Mouse (Mus musculus) megakaryocyte, embryonic 14.5 days (primary cell): Measurements from ENCODE around the gene Zfp385b. TPM values are rescaled to one million over a fixed set of nuclear protein-coding genes. Genes with fewer than 3 reads are reported as not detected.

ENCODE experiments used
- H3K27me3 ChIP-seq: replicated peaks from 2 replicates; pipeline ENCODE3; 2012; ENCODE audit warnings: inconsistent platforms
- H3K36me3 ChIP-seq: replicated peaks from 2 replicates; pipeline ENCODE3; 2012; ENCODE audit warnings: low read length, inconsistent platforms, mixed read lengths
- H3K4me1 ChIP-seq: 2 replicates; pipeline ENCODE4 v1.6.1; 2012; ENCODE audit warnings: inconsistent platforms
- H3K4me3 ChIP-seq: replicated peaks from 2 replicates; pipeline ENCODE3; 2012; ENCODE audit warnings: moderate library complexity, mild to moderate bottlenecking, inconsistent platforms
- H3K9me3 ChIP-seq: 2 replicates; pipeline ENCODE4 v1.6.1; 2012; ENCODE audit warnings: inconsistent platforms
- FLI1 ChIP-seq: IDR thresholded peaks from 2 replicates; pipeline ENCODE4 v1.6.1; 2012; ENCODE audit warnings: low read length, inconsistent platforms, mixed read lengths
- GATA1 ChIP-seq: IDR thresholded peaks from 3 replicates; pipeline ENCODE4 v1.6.1; 2012; ENCODE audit warnings: mixed read lengths, low read length, inconsistent platforms, borderline replicate concordance
- polyA plus RNA-seq: library from polyadenylated mRNA; stranded (reverse); fragments of >175 nt; gene quantifications from 2 replicates; pipeline ENCODE4 v1.2.3, GENCODE M21; 2012; ENCODE audit warnings: low replicate concordance; ENCODE audit not compliant: insufficient read depth

Gene Zfp385b
- polyA plus RNA-seq, 1 experiment = not detected

- Histone ChIP-seq H3K4me1 (no peaks in the 10 kb centered on the region), H3K4me3 (no peak overlapping the region), H3K27me3 (no peaks in the 10 kb centered on the region), H3K9me3 (peaks cover 27% of the 10 kb centered on the region), H3K36me3 (no peaks in the 10 kb centered on the region)
- TF ChIP-seq GATA1 (no peak), FLI1 (no peak)
These were observed 321.5 kb downstream of the Zfp385b start for GRCm38 (mm10) chr2:77497942-77498341.

GRCm38 (mm10) chr2:77496071-77496470, 323.4 kb downstream of the Zfp385b start:
- Histone ChIP-seq H3K4me1 (no peaks in the 10 kb centered on the region), H3K36me3 (no peaks in the 10 kb centered on the region), H3K27me3 (no peaks in the 10 kb centered on the region), H3K9me3 (peaks cover 27% of the 10 kb centered on the region), H3K4me3 (no peak overlapping the region)
- no peak for TF ChIP-seq GATA1
- TF ChIP-seq FLI1 = no peak

DNA sequence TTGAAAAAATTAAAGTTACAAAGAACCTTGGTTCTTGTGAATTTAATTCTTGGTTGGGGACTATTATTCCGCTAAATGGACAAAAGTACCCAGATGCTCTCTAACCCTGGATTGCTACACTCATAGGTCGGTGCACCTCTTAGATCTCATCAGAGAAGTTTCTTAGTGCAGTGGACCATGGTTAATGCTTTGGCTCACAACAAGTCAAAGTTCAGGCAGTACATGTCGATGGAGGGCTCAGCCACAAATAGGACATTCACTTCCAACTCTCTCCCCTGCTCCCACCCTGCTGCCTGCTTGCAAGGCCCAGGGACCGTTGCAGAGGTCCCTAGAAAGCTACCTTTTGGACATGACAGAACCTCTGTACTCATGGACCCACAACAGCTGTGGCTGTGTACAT, 324.1 kb downstream of the Zfp385b start:
- TF ChIP-seq GATA1 = no peak
- H3K9me3 ChIP-seq = peaks cover 27% of the 10 kb centered on the region
- H3K4me1 ChIP-seq = no peaks in the 10 kb centered on the region
- H3K36me3 ChIP-seq = no peaks in the 10 kb centered on the region
- no peak overlapping the region for H3K4me3 ChIP-seq
- no peaks in the 10 kb centered on the region for H3K27me3 ChIP-seq

GRCm38 (mm10) chr2:77493695-77494094, 325.7 kb downstream of the Zfp385b start:
- H3K36me3 ChIP-seq = no peaks in the 10 kb centered on the region
- TF ChIP-seq GATA1 = no peak
- TF ChIP-seq FLI1 = no peak
- no peaks in the 10 kb centered on the region for H3K27me3 ChIP-seq
- H3K4me1 ChIP-seq = no peaks in the 10 kb centered on the region
- no peak overlapping the region for H3K4me3 ChIP-seq
- H3K9me3 ChIP-seq = peaks cover 27% of the 10 kb centered on the region

- no peaks in the 10 kb centered on the region for H3K4me1 ChIP-seq
- no peak for TF ChIP-seq FLI1
- TF ChIP-seq GATA1 = no peak
- H3K4me3 ChIP-seq = no peak overlapping the region
- H3K9me3 ChIP-seq = peaks cover 18% of the 10 kb centered on the region
- no peaks in the 10 kb centered on the region for H3K27me3 ChIP-seq
- no peaks in the 10 kb centered on the region for H3K36me3 ChIP-seq
These were observed 332.3 kb downstream of the Zfp385b start for GRCm38 (mm10) chr2:77487151-77487550.

DNA sequence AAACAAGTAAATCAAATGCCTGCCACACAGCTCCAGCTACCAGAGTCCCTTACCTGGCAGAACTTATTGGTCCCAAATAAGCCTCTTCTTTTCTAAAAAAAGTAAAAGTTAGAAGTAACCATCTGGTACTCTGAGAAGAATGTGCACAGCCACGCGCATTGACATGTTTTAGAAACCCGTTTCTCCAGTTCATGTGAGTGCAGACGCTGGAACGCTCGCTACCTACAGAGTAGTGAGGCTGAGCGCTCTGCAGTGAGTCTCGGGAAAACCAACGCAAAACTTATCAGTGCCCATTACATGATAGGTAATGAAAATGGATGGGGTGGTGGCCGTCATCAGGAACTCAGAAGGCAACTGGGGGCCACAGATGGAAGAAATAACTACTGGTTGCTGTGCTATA, 338.2 kb downstream of the Zfp385b start:
- H3K4me1 ChIP-seq = no peaks in the 10 kb centered on the region
- no peaks in the 10 kb centered on the region for H3K27me3 ChIP-seq
- TF ChIP-seq FLI1 (no peak), GATA1 (no peak)
- no peaks in the 10 kb centered on the region for H3K36me3 ChIP-seq
- peaks cover 32% of the 10 kb centered on the region for H3K9me3 ChIP-seq
- no peak overlapping the region for H3K4me3 ChIP-seq

DNA sequence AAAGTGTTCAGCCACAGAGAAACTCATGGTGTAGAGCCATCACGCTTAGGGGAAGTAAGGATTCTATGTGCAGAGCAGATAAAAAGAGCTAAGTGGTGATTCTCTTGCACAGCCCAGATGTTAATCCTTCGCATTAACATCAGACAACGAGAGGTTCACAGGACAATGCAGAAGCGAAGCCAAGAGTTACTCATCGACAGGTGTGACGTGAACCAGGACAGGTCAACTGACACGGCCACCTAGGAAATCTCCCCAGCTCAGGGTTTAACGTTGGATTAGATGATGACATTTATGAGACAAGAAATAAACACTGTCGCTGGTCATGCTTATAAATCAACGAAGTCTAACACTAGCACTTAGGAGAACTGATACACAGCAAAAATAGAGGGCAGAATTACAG, 341.9 kb downstream of the Zfp385b start:
- TF ChIP-seq FLI1 (no peak), GATA1 (no peak)
- H3K4me1 ChIP-seq = no peaks in the 10 kb centered on the region
- H3K4me3 ChIP-seq = no peak overlapping the region
- no peaks in the 10 kb centered on the region for H3K27me3 ChIP-seq
- H3K36me3 ChIP-seq = no peaks in the 10 kb centered on the region
- H3K9me3 ChIP-seq = peaks cover 48% of the 10 kb centered on the region

DNA sequence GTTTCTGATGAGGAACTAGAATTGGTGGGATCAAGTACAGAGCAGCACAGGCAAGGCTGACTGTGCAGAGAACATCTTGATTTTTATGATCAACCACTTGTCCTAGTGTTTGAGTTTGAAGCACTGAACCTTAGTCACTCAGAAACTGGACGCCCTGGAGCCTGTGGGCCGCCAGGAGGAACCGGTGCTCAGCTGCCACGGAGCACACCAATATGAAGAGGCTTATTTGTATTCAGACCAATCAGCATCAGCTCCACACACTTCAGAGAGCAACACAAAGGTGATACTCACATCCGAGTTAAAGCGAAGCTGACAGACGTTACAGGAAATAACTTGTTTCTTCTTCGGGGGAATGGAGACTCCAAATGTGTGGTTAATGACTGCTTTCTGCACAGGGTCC, 343.0 kb downstream of the Zfp385b start:
- no peaks in the 10 kb centered on the region for H3K27me3 ChIP-seq
- H3K36me3 ChIP-seq = no peaks in the 10 kb centered on the region
- no peak overlapping the region for H3K4me3 ChIP-seq
- no peaks in the 10 kb centered on the region for H3K4me1 ChIP-seq
- H3K9me3 ChIP-seq = peaks cover 57% of the 10 kb centered on the region
- TF ChIP-seq GATA1 (no peak), FLI1 (no peak)

- no peaks in the 10 kb centered on the region for H3K36me3 ChIP-seq
- H3K4me1 ChIP-seq = no peaks in the 10 kb centered on the region
- peaks cover 73% of the 10 kb centered on the region for H3K9me3 ChIP-seq
- no peaks in the 10 kb centered on the region for H3K27me3 ChIP-seq
- TF ChIP-seq FLI1 (no peak), GATA1 (no peak)
- H3K4me3 ChIP-seq = no peak overlapping the region
These were observed 347.1 kb downstream of the Zfp385b start for GRCm38 (mm10) chr2:77472254-77472837.

DNA sequence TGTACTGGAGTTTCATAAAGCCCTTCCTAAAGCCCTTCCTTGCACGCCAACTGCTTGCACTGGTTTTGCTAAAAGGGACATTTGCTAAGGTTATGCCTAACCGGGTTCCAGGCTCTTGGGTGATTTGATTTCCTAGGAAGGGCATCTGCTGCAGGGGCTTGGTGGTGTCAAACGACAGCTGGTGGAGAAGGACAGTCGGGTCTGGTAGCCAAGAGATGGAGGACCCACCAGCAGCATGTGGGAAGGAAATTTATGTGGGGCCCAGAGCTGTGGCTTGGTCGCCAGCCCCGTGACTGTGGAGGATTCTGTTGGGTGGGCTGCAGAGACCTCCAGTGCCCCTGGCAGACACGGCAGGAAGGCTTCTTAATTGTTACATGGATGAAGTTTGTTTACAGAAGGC, 348.7 kb downstream of the Zfp385b start:
- Histone ChIP-seq H3K4me3 (no peak overlapping the region), H3K27me3 (no peaks in the 10 kb centered on the region), H3K9me3 (peaks cover 75% of the 10 kb centered on the region), H3K36me3 (no peaks in the 10 kb centered on the region), H3K4me1 (no peaks in the 10 kb centered on the region)
- no peak for TF ChIP-seq FLI1
- TF ChIP-seq GATA1 = no peak

DNA sequence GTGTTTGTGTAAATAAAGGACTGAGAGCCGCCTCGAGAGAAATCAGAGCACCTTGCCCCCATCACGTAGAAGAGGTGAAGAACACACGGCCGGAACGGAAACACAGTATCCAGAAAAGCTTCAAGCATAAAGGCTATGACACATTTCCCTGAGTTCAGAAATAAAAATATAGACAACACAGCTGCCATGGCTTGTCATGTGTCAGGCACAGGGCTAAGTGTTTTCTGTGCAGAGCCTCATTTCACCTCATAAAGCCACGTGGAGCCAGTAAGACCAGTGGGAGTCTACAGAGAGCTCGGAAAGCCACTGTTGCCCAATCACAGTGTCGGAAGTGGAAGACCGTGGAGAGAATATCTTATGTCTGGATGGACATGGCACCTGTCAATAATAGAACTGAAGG, 358.0 kb downstream of the Zfp385b start:
- Histone ChIP-seq H3K9me3 (peaks cover 46% of the 10 kb centered on the region), H3K4me1 (no peaks in the 10 kb centered on the region), H3K4me3 (no peak overlapping the region), H3K36me3 (no peaks in the 10 kb centered on the region), H3K27me3 (no peaks in the 10 kb centered on the region)
- no peak for TF ChIP-seq FLI1
- no peak for TF ChIP-seq GATA1
